ENCODE assay signal across 8 mouse cellular contexts in the genomic region with DNA sequence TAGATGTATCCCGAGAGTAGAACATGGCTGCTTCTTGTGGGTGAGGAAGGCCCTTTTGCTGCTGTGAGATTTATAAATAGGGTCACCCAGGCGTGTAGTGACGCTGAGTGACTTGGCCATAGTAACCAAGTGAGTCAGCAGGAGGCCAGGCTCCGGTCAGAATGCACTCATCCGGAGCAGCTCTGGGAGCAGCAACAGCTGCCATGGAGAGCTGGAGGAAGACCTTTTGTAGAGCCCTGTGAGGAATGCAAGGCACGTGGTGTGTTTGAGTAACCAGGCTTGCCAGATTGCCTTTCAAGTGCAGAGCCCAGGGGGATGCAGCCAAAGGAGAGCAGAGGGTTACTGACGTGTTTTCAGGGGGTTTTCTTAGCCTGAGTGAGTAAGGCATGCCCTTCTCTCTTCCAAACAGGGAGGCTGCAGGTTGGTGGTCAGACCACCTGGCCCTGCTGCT.
DNase-seq lines count a peak whose midpoint lies in the region; ATAC-seq and TF ChIP-seq lines count a peak whose summit lies in the region.

No protein-coding gene starts in this region.

- peak; percentile 20 for TF ChIP-seq EP300 in lung, postnatal 0 days (IDR thresholded peaks at IDR 0.05)

- H3K4me3 ChIP-seq in hindbrain, embryonic 14.5 days (replicated peaks; ENCODE audit: low read length), result no peak overlapping the region
- no peak overlapping the region for H3K4me3 ChIP-seq in lung, postnatal 0 days (ENCODE audit: low read depth, low read length)

- no peaks in the 10 kb centered on the region for H3K36me3 ChIP-seq in hindbrain, embryonic 14.5 days (replicated peaks; ENCODE audit: control insufficient read depth, insufficient read depth)
- H3K36me3 ChIP-seq in lung, postnatal 0 days (ENCODE audit: insufficient read depth, low read length), result no peaks in the 10 kb centered on the region

- peak overlapping the region; percentile 30 for H3K4me2 ChIP-seq in hindbrain, embryonic 14.5 days (replicated peaks)
- no peak overlapping the region for H3K4me2 ChIP-seq in lung, postnatal 0 days (replicated peaks; ENCODE audit: low read depth, low read length)

- peak overlapping the region; percentile 24; the same call in 1 of the 2 replicates for H3K9ac ChIP-seq in hindbrain, embryonic 14.5 days
- no peak overlapping the region for H3K9ac ChIP-seq in lung, postnatal 0 days (replicated peaks; ENCODE audit: low read depth)

- ATAC-seq in hindbrain, embryonic 14.5 days (ENCODE audit: low FRiP score), result peak; percentile 97
- peak; percentile 98 for ATAC-seq in lung, postnatal 0 days

- H3K4me1 ChIP-seq in hindbrain, embryonic 14.5 days (replicated peaks; ENCODE audit: control insufficient read depth, insufficient read depth, low read length), result peaks cover 14% of the 10 kb centered on the region
- peaks cover 3% of the 10 kb centered on the region; the same call in 1 of the 2 replicates for H3K4me1 ChIP-seq in lung, postnatal 0 days (ENCODE audit: insufficient read depth, low read depth, low read length)

- H3K27ac ChIP-seq in hindbrain, embryonic 14.5 days, result peak overlapping the region; percentile 76
- H3K27ac ChIP-seq in lung, postnatal 0 days (ENCODE audit: low read length), result peak overlapping the region; percentile 72

- DNase-seq in Muller cell, postnatal 12 days (ENCODE audit: inconsistent ontology term), result peak; percentile 95
- peak; percentile 38 to 75 for DNase-seq in cerebellum, postnatal 4 days (ENCODE audit: low spot score in 2 of 2)
- peak; percentile 90 for DNase-seq in gastrocnemius, adult 18-20 months (ENCODE audit: low spot score)
- peak; percentile 67 for DNase-seq in hindbrain, embryonic 14.5 days (ENCODE audit: low spot score)
- peak; percentile 25 to 50 for DNase-seq in layer of hippocampus, postnatal 36 days
- DNase-seq in lung, postnatal 0 days (ENCODE audit: low spot score), result peak; percentile 95
- DNase-seq in right cerebral cortex, adult 18-20 months, result peak; percentile 43
- no peak for DNase-seq in spleen, adult 12 weeks (ENCODE audit: low spot score)

- no peaks in the 10 kb centered on the region for H3K9me3 ChIP-seq in hindbrain, embryonic 14.5 days (ENCODE audit: control insufficient read depth, low read length)
- H3K9me3 ChIP-seq in lung, postnatal 0 days (ENCODE audit: low read length), result no peaks in the 10 kb centered on the region

- no peaks in the 10 kb centered on the region for H3K27me3 ChIP-seq in hindbrain, embryonic 14.5 days (ENCODE audit: control insufficient read depth, insufficient read depth, low read length)
- H3K27me3 ChIP-seq in lung, postnatal 0 days (replicated peaks; ENCODE audit: insufficient read depth, low read length), result no peaks in the 10 kb centered on the region

- WGBS in hindbrain, embryonic 14.5 days, result under 1% methylated on average over 7 of the region's 7 CpGs
- 2% methylated on average over 7 of the region's 7 CpGs for WGBS in lung, postnatal 0 days

- no peak for TF ChIP-seq CTCF in lung, postnatal 0 days (IDR thresholded peaks at IDR 0.05)
